Mouse (Mus musculus) myocyte (in vitro differentiated cells): ENCODE data around the gene Sf3a1. TPM values are rescaled to one million over a fixed set of nuclear protein-coding genes. Genes with fewer than 3 reads are reported as not detected.

ENCODE experiments used
- H3K27me3 ChIP-seq: one replicate; pipeline ENCODE4 v1.6.1; 2011; ENCODE audit not compliant: control insufficient read depth, insufficient read depth, insufficient read length
- H3K36me3 ChIP-seq: one replicate; pipeline ENCODE4 v1.6.1; 2011; ENCODE audit not compliant: control insufficient read depth, insufficient read depth
- H3K4me2 ChIP-seq: one replicate; pipeline ENCODE4 v1.6.1; 2011; ENCODE audit warnings: low read depth, control low read depth
- H3K4me3 ChIP-seq: one replicate; pipeline ENCODE4 v1.5.1; 2011; ENCODE audit warnings: mild to moderate bottlenecking, control low read depth, moderate library complexity
- H3K79me2 ChIP-seq: one replicate; pipeline ENCODE4 v1.6.1; 2011; ENCODE audit not compliant: control insufficient read depth, insufficient read depth
- H3ac ChIP-seq: one replicate; pipeline ENCODE4 v1.6.1; 2011; ENCODE audit not compliant: control insufficient read depth, insufficient read length
- CEBPB ChIP-seq: IDR thresholded peaks from 2 replicates; pipeline ENCODE4 v1.6.1; 2011; ENCODE audit warnings: mild to moderate bottlenecking, moderate library complexity; ENCODE audit not compliant: poor library complexity, insufficient read depth, severe bottlenecking
- E2F4 ChIP-seq: IDR thresholded peaks from one replicate; pipeline ENCODE4 v1.6.1; 2011; ENCODE audit warnings: mild to moderate bottlenecking, control low read depth, moderate library complexity; ENCODE audit not compliant: insufficient read depth
- MAX ChIP-seq: IDR thresholded peaks from one replicate; pipeline ENCODE4 v1.6.1; 2011; ENCODE audit warnings: low read depth, mild to moderate bottlenecking, control low read depth
- MYOD1 ChIP-seq, 3 experiments: IDR thresholded peaks; one replicate each; pipeline ENCODE4 v1.6.1; 2011; ENCODE audit warnings: control low read depth in 2 of 3, low read depth in 2 of 3, mild to moderate bottlenecking in 2 of 3, moderate library complexity in 1 of 3; ENCODE audit not compliant: insufficient read length in 2 of 3, control insufficient read depth in 1 of 3
- MYOG ChIP-seq, 3 experiments: IDR thresholded peaks; one replicate each; pipeline ENCODE4 v1.6.1; 2011; ENCODE audit warnings: control low read depth in 2 of 3, low read depth in 2 of 3, mild to moderate bottlenecking in 2 of 3; ENCODE audit not compliant: insufficient read length in 2 of 3, control insufficient read depth in 1 of 3, insufficient read depth in 1 of 3
- POLR2A ChIP-seq: IDR thresholded peaks from one replicate; pipeline ENCODE4 v1.6.1; 2011; ENCODE audit warnings: low read depth, mild to moderate bottlenecking, control low read depth, moderate library complexity; ENCODE audit not compliant: insufficient read length
- POLR2AphosphoS2 ChIP-seq: IDR thresholded peaks from one replicate; pipeline ENCODE4 v1.6.1; 2011; ENCODE audit warnings: low read depth, control low read depth; ENCODE audit not compliant: insufficient read length
- REST ChIP-seq: IDR thresholded peaks from one replicate; pipeline ENCODE4 v1.6.1; 2011; ENCODE audit warnings: mild to moderate bottlenecking, control low read depth, moderate library complexity; ENCODE audit not compliant: insufficient read depth, insufficient read length
- SRF ChIP-seq: IDR thresholded peaks from one replicate; pipeline ENCODE4 v1.6.1; 2011; ENCODE audit warnings: low read depth; ENCODE audit not compliant: control insufficient read depth, insufficient read length
- TCF12 ChIP-seq: IDR thresholded peaks from one replicate; pipeline ENCODE4 v1.6.1; 2011; ENCODE audit warnings: mild to moderate bottlenecking, control low read depth; ENCODE audit not compliant: poor library complexity, insufficient read depth, severe bottlenecking
- TCF3 ChIP-seq: IDR thresholded peaks from one replicate; pipeline ENCODE4 v1.6.1; 2011; ENCODE audit warnings: low read depth, control low read depth; ENCODE audit not compliant: insufficient read length
- USF1 ChIP-seq: IDR thresholded peaks from one replicate; pipeline ENCODE4 v1.6.1; 2011; ENCODE audit warnings: low read depth, mild to moderate bottlenecking, control low read depth, moderate library complexity
- polyA plus RNA-seq: library from polyadenylated mRNA; unstranded; fragments of >200 nt; fragmentation: generic; extraction: Trizol; gene quantifications from one replicate; pipeline ENCODE4 v1.2.1, GENCODE M21; 2012; ENCODE audit warnings: missing spikeins

The Sf3a1 gene
- polyA plus RNA-seq, 1 experiment: 47.0 TPM

- H3K27me3 ChIP-seq: no peaks in the 10 kb centered on the region
- peak overlapping the region; percentile 4 for H3K4me2 ChIP-seq
- TF ChIP-seq MYOG (IDR thresholded peaks at IDR 0.05; ENCODE audit: control insufficient read depth in 1 of 3, insufficient read depth in 1 of 3, insufficient read length in 2 of 3, low read depth in 2 of 3): peak in 1 of 3 experiments; percentile 39
- TF ChIP-seq POLR2AphosphoS2: no peak
- TF ChIP-seq MYOD1 (IDR thresholded peaks at IDR 0.05; ENCODE audit: control insufficient read depth in 1 of 3, insufficient read length in 2 of 3, low read depth in 2 of 3): peak in 2 of 3 experiments; percentile 71 to 84
- H3K79me2 ChIP-seq: no peaks in the 10 kb centered on the region
- H3K4me3 ChIP-seq: no peak overlapping the region
- no peak overlapping the region for H3ac ChIP-seq
- no peaks in the 10 kb centered on the region for H3K36me3 ChIP-seq
Observed at GRCm38 (mm10) chr11:4119635-4120034, 40.5 kb upstream of the Sf3a1 start.

GRCm38 (mm10) chr11:4121691-4122090 lies 38.5 kb upstream of the Sf3a1 start:
- no peak overlapping the region for H3K4me2 ChIP-seq
- H3ac ChIP-seq: no peak overlapping the region
- H3K36me3 ChIP-seq: no peaks in the 10 kb centered on the region
- no peaks in the 10 kb centered on the region for H3K79me2 ChIP-seq
- TF ChIP-seq E2F4: no peak
- no peak for TF ChIP-seq MYOD1 (IDR thresholded peaks at IDR 0.05; ENCODE audit: control insufficient read depth in 1 of 3, insufficient read length in 2 of 3, low read depth in 2 of 3)
- TF ChIP-seq REST: no peak
- no peak for TF ChIP-seq MYOG (IDR thresholded peaks at IDR 0.05; ENCODE audit: control insufficient read depth in 1 of 3, insufficient read depth in 1 of 3, insufficient read length in 2 of 3, low read depth in 2 of 3)
- no peak for TF ChIP-seq SRF
- no peak for TF ChIP-seq POLR2A
- TF ChIP-seq CEBPB: no peak
- TF ChIP-seq POLR2AphosphoS2: no peak
- TF ChIP-seq MAX: no peak
- no peak for TF ChIP-seq USF1
- TF ChIP-seq TCF3: no peak
- TF ChIP-seq TCF12: no peak
- no peak overlapping the region for H3K4me3 ChIP-seq
- H3K27me3 ChIP-seq: no peaks in the 10 kb centered on the region

GRCm38 (mm10) chr11:4122226-4122625 lies 37.9 kb upstream of the Sf3a1 start:
- no peak overlapping the region for H3K4me2 ChIP-seq
- TF ChIP-seq TCF3: no peak
- no peak for TF ChIP-seq CEBPB
- TF ChIP-seq MYOG (IDR thresholded peaks at IDR 0.05; ENCODE audit: control insufficient read depth in 1 of 3, insufficient read depth in 1 of 3, insufficient read length in 2 of 3, low read depth in 2 of 3): no peak
- no peak for TF ChIP-seq MAX
- TF ChIP-seq TCF12: no peak
- no peak for TF ChIP-seq REST
- TF ChIP-seq POLR2AphosphoS2: no peak
- TF ChIP-seq E2F4: no peak
- no peak for TF ChIP-seq USF1
- TF ChIP-seq POLR2A: no peak
- TF ChIP-seq SRF: no peak
- TF ChIP-seq MYOD1 (IDR thresholded peaks at IDR 0.05; ENCODE audit: control insufficient read depth in 1 of 3, insufficient read length in 2 of 3, low read depth in 2 of 3): no peak
- no peaks in the 10 kb centered on the region for H3K79me2 ChIP-seq
- no peak overlapping the region for H3K4me3 ChIP-seq
- H3K27me3 ChIP-seq: no peaks in the 10 kb centered on the region
- H3K36me3 ChIP-seq: no peaks in the 10 kb centered on the region
- H3ac ChIP-seq: no peak overlapping the region

GRCm38 (mm10) chr11:4122742-4123579 lies 37.2 kb upstream of the Sf3a1 start, which contains the start of gene Sec14l2:
Gene Sec14l2 (minus strand): TSS chr11:4123415.
- no peak within 1 kb of the TSS for H3K4me2 ChIP-seq
- H3K36me3 ChIP-seq: no peaks in the 10 kb centered on the region
- no peaks in the 10 kb centered on the region for H3K27me3 ChIP-seq
- H3K4me3 ChIP-seq: no peak within 1 kb of the TSS
- TF ChIP-seq USF1: no peak
- TF ChIP-seq TCF12: no peak
- no peak for TF ChIP-seq POLR2A
- TF ChIP-seq POLR2AphosphoS2: no peak
- no peak for TF ChIP-seq REST
- no peak for TF ChIP-seq CEBPB
- TF ChIP-seq MYOG (IDR thresholded peaks at IDR 0.05; ENCODE audit: control insufficient read depth in 1 of 3, insufficient read depth in 1 of 3, insufficient read length in 2 of 3, low read depth in 2 of 3): no peak
- TF ChIP-seq TCF3: no peak
- no peak for TF ChIP-seq SRF
- TF ChIP-seq MYOD1 (IDR thresholded peaks at IDR 0.05; ENCODE audit: control insufficient read depth in 1 of 3, insufficient read length in 2 of 3, low read depth in 2 of 3): no peak
- no peak for TF ChIP-seq MAX
- TF ChIP-seq E2F4: no peak
- H3K79me2 ChIP-seq: no peaks in the 10 kb centered on the region
- H3ac ChIP-seq: no peak within 1 kb of the TSS

GRCm38 (mm10) chr11:4123922-4124321 lies 36.2 kb upstream of the Sf3a1 start:
- no peak for TF ChIP-seq CEBPB
- TF ChIP-seq MYOD1 (IDR thresholded peaks at IDR 0.05; ENCODE audit: control insufficient read depth in 1 of 3, insufficient read length in 2 of 3, low read depth in 2 of 3): no peak
- TF ChIP-seq MYOG (IDR thresholded peaks at IDR 0.05; ENCODE audit: control insufficient read depth in 1 of 3, insufficient read depth in 1 of 3, insufficient read length in 2 of 3, low read depth in 2 of 3): no peak
- TF ChIP-seq MAX: no peak
- TF ChIP-seq E2F4: no peak
- TF ChIP-seq POLR2AphosphoS2: no peak
- TF ChIP-seq POLR2A: no peak
- Histone ChIP-seq H3K4me2 (no peak overlapping the region), H3K79me2 (no peaks in the 10 kb centered on the region), H3K27me3 (no peaks in the 10 kb centered on the region), H3ac (no peak overlapping the region), H3K36me3 (no peaks in the 10 kb centered on the region), H3K4me3 (no peak overlapping the region)
